Mouse (Mus musculus) forebrain, embryonic 11.5 days (tissue): ENCODE measurements around the gene Pla2g6. TPM values are rescaled to one million over a fixed set of nuclear protein-coding genes. Genes with fewer than 3 reads are reported as not detected.

Experiments
- ATAC-seq: fragments of 200-750 bp; cut with Nextera tagmentation; replicated peaks from 2 replicates; pipeline ENCODE4 v1.8.0; 2017; ENCODE audit warnings: moderate TSS enrichment; ENCODE audit not compliant: low FRiP score
- DNase-seq: peaks from one replicate; pipeline ENCODE4 v3.0.0-alpha.2; 2017; ENCODE audit warnings: low spot score
- H3K27ac ChIP-seq: fragments of 300-500 bp; sonication (generic); 2 replicates; pipeline ENCODE4 v1.5.1; 2014; ENCODE audit warnings: low read depth, low read length
- H3K27me3 ChIP-seq: fragments of 300-500 bp; sonication (generic); 2 replicates; pipeline ENCODE4 v1.6.1; 2014; ENCODE audit warnings: mild to moderate bottlenecking, low read length, mixed read lengths; ENCODE audit not compliant: control insufficient read depth, insufficient read depth
- H3K36me3 ChIP-seq: fragments of 300-500 bp; sonication (generic); 2 replicates; pipeline ENCODE4 v1.6.1; 2014; ENCODE audit warnings: mild to moderate bottlenecking, low read length, moderate library complexity, mixed read lengths; ENCODE audit not compliant: control insufficient read depth, insufficient read depth
- H3K4me1 ChIP-seq: fragments of 300-500 bp; sonication (generic); replicated peaks from 2 replicates; pipeline ENCODE4 v1.6.1; 2014; ENCODE audit warnings: low read length, mixed read lengths; ENCODE audit not compliant: control insufficient read depth, insufficient read depth
- H3K4me2 ChIP-seq: fragments of 300-500 bp; sonication (generic); 2 replicates; pipeline ENCODE4 v1.6.1; 2014; ENCODE audit warnings: low read depth, mild to moderate bottlenecking, low read length, moderate library complexity, mixed read lengths; ENCODE audit not compliant: severe bottlenecking
- H3K4me3 ChIP-seq: fragments of 300-500 bp; sonication (generic); 2 replicates; pipeline ENCODE4 v1.5.1; 2014; ENCODE audit warnings: low read depth, low read length
- H3K9ac ChIP-seq: fragments of 300-500 bp; sonication (generic); 2 replicates; pipeline ENCODE4 v1.6.1; 2014; ENCODE audit warnings: low read length
- H3K9me3 ChIP-seq: fragments of 300-500 bp; sonication (generic); 2 replicates; pipeline ENCODE4 v1.6.1; 2016; ENCODE audit warnings: low read length, mixed read lengths; ENCODE audit not compliant: control insufficient read depth
- WGBS: fragments of 180-500 bp; shearing (Covaris S2); extraction: QIAGEN DNeasy Blood & Tissue Kit; methylation state at CpG from one replicate; pipeline ENCODE4 v1.1.7; 2014; 5-methylcytosine and 5-hydroxymethylcytosine counted together
- polyA plus RNA-seq: library from polyadenylated mRNA; unstranded; fragments of >200 nt; fragmentation: Nextera tagmentation; extraction: Ambion mirVana; gene quantifications from 2 replicates; pipeline ENCODE4 v1.2.1, GENCODE M21; 2014

Gene Pla2g6
- polyA plus RNA-seq, 1 experiment from 2014 or later, result 22.3 TPM

GRCm38 (mm10) chr15:79354619-79355018 is 26.4 kb upstream of the Pla2g6 start:
- Histone ChIP-seq H3K27ac (no peak overlapping the region), H3K4me1 (no peaks in the 10 kb centered on the region; the same call in 1 of the 2 replicates), H3K9ac (no peak overlapping the region), H3K27me3 (peaks cover 7% of the 10 kb centered on the region), H3K9me3 (no peaks in the 10 kb centered on the region), H3K36me3 (no peaks in the 10 kb centered on the region), H3K4me3 (no peak overlapping the region), H3K4me2 (no peak overlapping the region)
- WGBS, result 83% methylated on average over 4 of the region's 4 CpGs
- DNase-seq (no peak), ATAC-seq (no peak)

DNA sequence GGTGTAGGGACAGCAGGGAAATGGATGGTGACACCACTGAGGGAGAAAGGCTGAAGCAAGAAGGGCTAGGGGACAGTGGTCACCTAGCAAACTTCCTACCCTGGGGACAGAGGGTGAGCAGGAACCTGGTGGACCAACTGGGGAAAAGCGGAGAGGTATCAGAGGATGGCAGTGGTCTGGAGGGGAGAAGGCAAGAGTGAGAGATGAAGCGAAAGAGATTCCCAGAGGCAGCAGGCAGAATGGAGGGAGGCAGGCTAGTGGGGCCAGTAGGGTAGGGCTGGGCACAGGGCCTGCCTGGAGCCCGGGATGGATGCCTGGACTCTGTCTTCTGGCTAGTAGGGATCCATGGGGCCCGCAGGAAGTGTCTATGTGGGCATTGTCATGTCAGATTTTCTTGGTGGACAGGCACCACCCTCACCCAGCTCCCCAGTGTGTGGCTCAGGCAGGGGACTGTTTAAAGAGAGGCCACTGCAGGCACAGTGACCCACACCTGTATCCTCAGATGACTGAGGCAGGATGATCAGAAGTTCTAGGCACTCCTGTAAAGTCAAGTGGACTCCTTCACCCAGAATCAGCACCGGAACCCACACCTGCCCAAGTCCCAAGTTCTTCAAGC is 25.6 kb upstream of the Pla2g6 start:
- Histone ChIP-seq H3K4me2 (no peak overlapping the region), H3K36me3 (no peaks in the 10 kb centered on the region), H3K4me3 (no peak overlapping the region), H3K27me3 (peaks cover 7% of the 10 kb centered on the region), H3K27ac (no peak overlapping the region), H3K9ac (no peak overlapping the region), H3K4me1 (no peaks in the 10 kb centered on the region; the same call in none of the 2 replicates), H3K9me3 (no peaks in the 10 kb centered on the region)
- no peak for ATAC-seq
- no peak for DNase-seq
- WGBS, result 94% methylated on average over 5 of the region's 5 CpGs

GRCm38 (mm10) chr15:79352479-79352878 is 24.3 kb upstream of the Pla2g6 start:
- no peaks in the 10 kb centered on the region for H3K9me3 ChIP-seq
- no peak overlapping the region for H3K4me2 ChIP-seq
- no peaks in the 10 kb centered on the region for H3K36me3 ChIP-seq
- H3K27ac ChIP-seq, result no peak overlapping the region
- peaks cover 9% of the 10 kb centered on the region for H3K27me3 ChIP-seq
- DNase-seq (no peak), ATAC-seq (no peak)
- H3K4me3 ChIP-seq, result no peak overlapping the region
- no peak overlapping the region for H3K9ac ChIP-seq
- no peaks in the 10 kb centered on the region; the same call in none of the 2 replicates for H3K4me1 ChIP-seq
- WGBS, result 81% methylated on average over 6 of the region's 6 CpGs

- DNase-seq, result no peak
- no peak overlapping the region for H3K27ac ChIP-seq
- WGBS, result 41% methylated on average over 15 of the region's 15 CpGs
- H3K4me2 ChIP-seq, result no peak overlapping the region
- H3K9me3 ChIP-seq, result no peaks in the 10 kb centered on the region
- H3K36me3 ChIP-seq, result no peaks in the 10 kb centered on the region
- no peaks in the 10 kb centered on the region; the same call in none of the 2 replicates for H3K4me1 ChIP-seq
- H3K9ac ChIP-seq, result peak overlapping the region; percentile 1; the same call in 1 of the 2 replicates
- ATAC-seq, result no peak
- peaks cover 5% of the 10 kb centered on the region for H3K27me3 ChIP-seq
- no peak overlapping the region for H3K4me3 ChIP-seq
Measured at GRCm38 (mm10) chr15:79351331-79351767, 23.2 kb upstream of the Pla2g6 start.

DNA sequence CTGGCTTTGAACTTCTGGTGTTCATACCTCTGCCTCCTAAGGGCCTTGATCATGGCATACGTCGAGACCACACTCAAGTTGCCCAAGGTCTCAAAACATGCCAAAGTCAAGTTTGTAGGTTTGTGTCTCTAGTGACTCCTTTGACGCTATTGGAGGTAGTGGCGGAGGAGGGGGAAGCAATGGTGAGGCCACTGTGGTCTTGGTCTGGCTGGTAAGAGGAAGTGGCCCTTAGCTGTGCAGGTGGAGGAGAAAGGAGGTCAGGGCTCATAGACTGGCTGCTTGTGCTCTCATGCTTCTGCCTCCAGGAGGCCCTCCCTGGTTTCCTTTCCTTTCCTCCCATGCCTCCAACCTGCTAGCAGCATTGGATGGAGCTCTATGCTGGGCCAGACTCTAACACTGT is 22.7 kb upstream of the Pla2g6 start:
- no peak overlapping the region for H3K4me2 ChIP-seq
- 92% methylated on average over 4 of the region's 4 CpGs for WGBS
- no peaks in the 10 kb centered on the region for H3K9me3 ChIP-seq
- H3K27ac ChIP-seq, result no peak overlapping the region
- no peaks in the 10 kb centered on the region; the same call in none of the 2 replicates for H3K4me1 ChIP-seq
- DNase-seq (no peak), ATAC-seq (no peak)
- no peak overlapping the region; the same call in 1 of the 2 replicates for H3K9ac ChIP-seq
- H3K27me3 ChIP-seq, result peaks cover 2% of the 10 kb centered on the region; the same call in 1 of the 2 replicates
- no peak overlapping the region for H3K4me3 ChIP-seq
- no peaks in the 10 kb centered on the region for H3K36me3 ChIP-seq

DNA sequence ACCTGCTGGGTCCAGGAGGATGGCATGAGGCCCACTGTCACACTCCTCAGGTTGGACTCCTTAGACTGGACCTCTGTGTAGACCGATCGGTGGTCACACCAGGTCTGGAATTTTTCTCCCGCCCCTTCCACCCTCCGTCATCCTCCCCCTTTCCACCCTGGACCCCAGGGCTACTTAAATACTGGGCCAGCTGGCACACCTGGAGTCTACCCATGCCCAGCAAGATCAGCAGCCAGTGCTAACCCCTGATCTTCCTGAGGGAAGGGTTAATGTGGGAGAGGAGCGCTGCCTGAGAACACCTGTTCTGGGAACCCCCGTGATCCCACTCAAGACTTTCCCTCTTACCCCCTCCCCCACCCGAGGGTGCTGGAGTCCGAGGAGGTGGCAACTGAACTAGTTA is 20.5 kb upstream of the Pla2g6 start:
- no peak overlapping the region for H3K9ac ChIP-seq
- 73% methylated on average over 8 of the region's 8 CpGs for WGBS
- H3K4me2 ChIP-seq, result peak overlapping the region; percentile 96
- H3K4me3 ChIP-seq, result no peak overlapping the region
- ATAC-seq (no peak), DNase-seq (no peak)
- no peak overlapping the region for H3K27ac ChIP-seq
- no peaks in the 10 kb centered on the region for H3K9me3 ChIP-seq
- no peaks in the 10 kb centered on the region for H3K36me3 ChIP-seq
- H3K27me3 ChIP-seq, result peaks cover 2% of the 10 kb centered on the region; the same call in 1 of the 2 replicates
- H3K4me1 ChIP-seq, result no peaks in the 10 kb centered on the region; the same call in none of the 2 replicates

DNA sequence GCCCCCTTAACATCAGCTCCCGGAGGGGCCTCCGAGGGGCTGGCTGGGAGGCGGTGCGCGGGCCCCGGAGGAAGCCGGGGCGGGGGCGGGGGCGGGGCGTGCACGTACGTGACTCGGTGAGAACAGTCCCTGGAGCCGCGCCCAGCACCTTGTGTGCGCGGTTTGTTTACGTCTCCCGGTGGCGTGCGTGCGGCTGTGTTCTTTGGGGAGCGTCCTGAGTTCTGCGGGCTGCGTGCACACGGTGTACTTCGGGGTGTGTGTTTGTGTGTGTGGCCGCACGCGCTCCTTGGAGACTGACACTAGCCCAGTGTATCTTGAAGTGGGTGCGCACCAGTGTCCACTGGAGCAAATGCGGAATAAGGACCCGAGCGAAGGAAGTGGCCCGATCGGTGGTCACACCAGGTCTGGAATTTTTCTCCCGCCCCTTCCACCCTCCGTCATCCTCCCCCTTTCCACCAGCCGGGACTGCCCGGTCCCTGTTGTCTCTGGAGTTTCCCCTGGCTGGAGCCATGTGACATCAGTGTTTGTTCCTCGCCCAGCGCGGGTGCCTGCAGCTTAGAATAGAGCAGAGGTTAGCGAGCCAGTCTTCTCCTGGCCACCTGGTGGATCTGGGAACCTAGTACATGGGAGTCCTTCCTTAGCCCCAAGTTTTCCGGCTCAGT is 19.8 kb upstream of the Pla2g6 start:
- WGBS, result under 1% methylated on average over 41 of the region's 46 CpGs
- ATAC-seq (peak; percentile 68), DNase-seq (peak; percentile 86)
- Histone ChIP-seq H3K27ac (peak overlapping the region; percentile 68), H3K4me1 (no peaks in the 10 kb centered on the region; the same call in none of the 2 replicates), H3K9ac (peak overlapping the region; percentile 64; the same call in 1 of the 2 replicates), H3K4me2 (peak overlapping the region; percentile 96), H3K36me3 (no peaks in the 10 kb centered on the region), H3K27me3 (peaks cover 2% of the 10 kb centered on the region; the same call in 1 of the 2 replicates), H3K4me3 (peak overlapping the region; percentile 67), H3K9me3 (no peaks in the 10 kb centered on the region)

DNA sequence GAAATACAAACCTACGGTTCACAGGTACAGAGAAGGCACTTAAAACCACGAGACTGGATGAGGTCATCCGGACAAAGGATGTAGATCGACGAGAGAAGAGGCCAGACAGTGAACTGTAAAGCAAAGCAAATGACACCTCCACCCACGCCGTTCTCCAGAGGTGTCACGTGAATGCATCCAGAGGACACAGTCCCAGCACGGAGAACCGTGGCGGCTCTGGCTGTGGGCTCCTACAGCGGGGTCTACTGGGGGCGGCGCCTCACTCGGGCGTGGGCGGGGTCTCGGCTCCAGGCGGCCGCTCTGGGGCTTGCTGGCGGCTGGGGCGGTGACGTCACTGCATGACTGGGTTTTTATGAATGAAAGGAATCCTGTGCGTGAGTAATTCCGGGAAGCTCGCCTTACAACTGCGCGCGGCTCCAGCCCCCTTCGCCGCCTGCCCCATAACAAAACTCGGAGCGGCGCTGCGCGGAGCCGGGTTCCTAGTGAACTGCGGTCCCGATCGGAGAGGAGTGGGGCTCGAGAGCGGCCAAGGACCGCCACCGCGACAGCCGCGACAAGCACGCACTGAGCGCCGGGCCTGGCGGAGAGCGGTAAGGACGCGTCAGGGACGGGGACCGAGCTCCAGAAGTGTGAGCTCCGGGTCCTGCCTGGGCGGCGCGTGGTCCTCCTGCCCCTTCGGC is 19.1 kb upstream of the Pla2g6 start:
- peak overlapping the region; percentile 64 for H3K9ac ChIP-seq
- peak overlapping the region; percentile 68 for H3K27ac ChIP-seq
- WGBS, result 1% methylated on average over 58 of the region's 61 CpGs
- H3K4me2 ChIP-seq, result peak overlapping the region; percentile 96
- H3K4me3 ChIP-seq, result peak overlapping the region; percentile 67
- H3K4me1 ChIP-seq, result no peaks in the 10 kb centered on the region; the same call in none of the 2 replicates
- ATAC-seq, result peak; percentile 92
- H3K9me3 ChIP-seq, result no peaks in the 10 kb centered on the region
- peak; percentile 98 for DNase-seq
- H3K36me3 ChIP-seq, result no peaks in the 10 kb centered on the region
- H3K27me3 ChIP-seq, result peaks cover 2% of the 10 kb centered on the region; the same call in 1 of the 2 replicates
